ENCODE assay signal across 9 mouse cellular contexts in the genomic region with DNA sequence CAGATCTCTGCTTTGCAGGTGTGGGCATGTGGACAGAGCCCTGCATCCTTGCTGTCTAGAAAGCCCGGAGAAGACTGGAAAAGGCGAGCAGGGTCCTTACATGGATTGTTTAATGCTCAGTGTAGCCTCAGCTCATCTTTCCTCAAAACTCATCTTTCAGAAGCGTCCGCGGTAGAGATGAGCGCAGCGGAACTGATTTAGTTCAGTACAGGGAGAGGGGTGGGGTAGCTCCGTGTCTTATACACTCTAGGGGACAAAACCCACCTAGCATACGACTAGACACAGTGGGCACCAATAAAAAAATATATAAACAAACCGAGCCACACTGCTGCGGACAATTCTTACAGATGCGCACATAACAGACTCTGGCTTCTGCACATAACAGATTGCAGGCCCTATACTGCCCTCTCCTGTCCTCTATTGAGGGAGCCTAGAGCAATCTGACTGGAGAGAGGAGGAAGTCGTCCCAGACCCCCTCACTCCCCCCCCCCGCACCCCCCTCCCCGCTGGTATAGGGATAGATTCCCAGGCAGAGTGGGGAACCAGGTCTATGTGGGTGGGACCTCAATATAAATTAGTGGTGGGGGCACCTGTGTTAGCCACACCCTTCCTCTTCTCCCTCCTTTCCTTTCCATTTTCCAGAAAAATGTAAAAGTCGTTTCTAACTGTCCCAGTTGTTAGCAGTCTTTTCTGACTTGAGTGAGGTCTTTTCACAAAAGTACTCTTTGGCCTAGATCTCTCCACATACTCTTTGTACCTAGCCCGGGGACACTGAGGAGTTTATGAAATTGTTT. TPM values are rescaled to one million over a fixed set of nuclear protein-coding genes. Genes with fewer than 3 reads are reported as not detected.
A peak's percentile ranks its signal among the peaks of the same experiment; 100 is the strongest.
DNase-seq lines count a peak whose midpoint lies in the region; ATAC-seq and TF ChIP-seq lines count a peak whose summit lies in the region.
"Had no signal": no experiment of that assay in that cellular context is flagged by ENCODE, and none has a peak within 500 bp of the region (broad histone marks: within the 10 kb centered on the region; RNA-seq: fewer than 3 reads in every experiment).

No protein-coding gene starts in this region.

- H3K9me3 ChIP-seq in limb, embryonic 11.5 days (ENCODE audit: control insufficient read depth, low read length) = no peaks in the 10 kb centered on the region
- no peaks in the 10 kb centered on the region for H3K9me3 ChIP-seq in midbrain, postnatal 0 days (ENCODE audit: low read length)

- DNase-seq in CD4-positive, CD25-positive, alpha-beta regulatory T cell, adult 2 months (ENCODE audit: low read depth, low spot score) = peak; percentile 67
- DNase-seq in ZHBTc4 (ENCODE audit: low read depth, low spot score) = peak; percentile 32
- peak; percentile 35 for DNase-seq in limb, embryonic 11.5 days (ENCODE audit: low spot score)
- peak; percentile 66 for DNase-seq in midbrain, postnatal 0 days (ENCODE audit: low spot score)
- no peak for DNase-seq in adrenal gland, postnatal 4 days (ENCODE audit: low spot score in 2 of 2)

- peaks cover 29% of the 10 kb centered on the region for H3K4me1 ChIP-seq in limb, embryonic 11.5 days (ENCODE audit: control insufficient read depth, insufficient read depth, low read length)
- H3K4me1 ChIP-seq in midbrain, postnatal 0 days (ENCODE audit: insufficient read depth, low read length) = 0 out of 2 replicates have a peak, but pooled peaks cover 4% of the 10 kb centered on the region

- WGBS in limb, embryonic 11.5 days = 8% methylated on average over 17 of the region's 17 CpGs
- 5% methylated on average over 17 of the region's 17 CpGs for WGBS in midbrain, postnatal 0 days

- H3K27me3 ChIP-seq in limb, embryonic 11.5 days (ENCODE audit: control insufficient read depth, insufficient read depth, low read length) = peaks cover 60% of the 10 kb centered on the region
- H3K27me3 ChIP-seq in midbrain, postnatal 0 days (ENCODE audit: insufficient read depth, low read length) = peaks cover 56% of the 10 kb centered on the region

- H3K4me3 ChIP-seq in limb, embryonic 11.5 days (ENCODE audit: low read depth, low read length) = no peak overlapping the region; the same call in 1 of the 2 replicates
- H3K4me3 ChIP-seq in midbrain, postnatal 0 days (ENCODE audit: low read depth, low read length) = no peak overlapping the region

- ATAC-seq in CD4-positive, CD25-positive, alpha-beta regulatory T cell, adult 4 months = no peak
- ATAC-seq in granulocyte monocyte progenitor cell, adult 5-6 weeks (replicated peaks; ENCODE audit: poor library complexity, severe bottlenecking) = 0 out of 2 replicates have a peak, but pooled peaks have one; percentile 6
- ATAC-seq in limb, embryonic 11.5 days (ENCODE audit: insufficient number of reproducible peaks, low FRiP score, low TSS enrichment, low read depth) = no peak
- ATAC-seq in midbrain, postnatal 0 days (ENCODE audit: low FRiP score) = no peak
- no peak for ATAC-seq in activated CD4-positive, CD25-positive, alpha-beta regulatory T cell, adult 4 months

- no peak overlapping the region for H3K27ac ChIP-seq in limb, embryonic 11.5 days (replicated peaks; ENCODE audit: low read depth, low read length)
- no peak overlapping the region for H3K27ac ChIP-seq in midbrain, postnatal 0 days (ENCODE audit: low read depth, low read length)

- no peaks in the 10 kb centered on the region for H3K36me3 ChIP-seq in limb, embryonic 11.5 days (ENCODE audit: control insufficient read depth, insufficient read depth, low read length)
- H3K36me3 ChIP-seq in midbrain, postnatal 0 days (ENCODE audit: insufficient read depth, low read length) = no peaks in the 10 kb centered on the region

- no peak overlapping the region for H3K9ac ChIP-seq in limb, embryonic 11.5 days (ENCODE audit: low read length)
- H3K9ac ChIP-seq in midbrain, postnatal 0 days (replicated peaks; ENCODE audit: low read length, poor library complexity, severe bottlenecking) = no peak overlapping the region

- peak overlapping the region; percentile 42; the same call in 1 of the 2 replicates for H3K4me2 ChIP-seq in limb, embryonic 11.5 days (ENCODE audit: low read depth, severe bottlenecking)
- H3K4me2 ChIP-seq in midbrain, postnatal 0 days (ENCODE audit: low read depth, low read length, poor library complexity, severe bottlenecking) = peak overlapping the region; percentile 52

- TF ChIP-seq CTCF in midbrain, postnatal 0 days (IDR thresholded peaks at IDR 0.05) = peak; percentile 63

RNA-seq across cellular contexts. Expression of a gene that starts 4.1 kb away (rescaled TPM):
- polyA plus RNA-seq in CD4-positive, CD25-positive, alpha-beta regulatory T cell, adult 4 months (2017; shearing (Covaris generic)) = 1 to 10 TPM in 1 of 2 experiments, under 1 TPM in 1; 0.76 to 1.2 TPM
- total RNA-seq in granulocyte monocyte progenitor cell, adult 5-6 weeks (2014; fragmentation: Nextera tagmentation) = not detected in 2 replicates
- 0.69 TPM in 1 of 2 replicates, not detected in the other for total RNA-seq in granulocyte monocyte progenitor cell, adult 5-6 weeks (2017)
- polyA plus RNA-seq in limb, embryonic 11.5 days (2014; fragmentation: Nextera tagmentation; extraction: Ambion mirVana) = 1.4 and 2.2 TPM in 2 replicates
- total RNA-seq in midbrain, postnatal 0 days (2014; rRNA removed) = 0.94 and 2.2 TPM in 2 replicates
- polyA plus RNA-seq in midbrain, postnatal 0 days (2015; fragmentation: Nextera tagmentation; extraction: Ambion mirVana) = 2.2 and 2.3 TPM in 2 replicates
- under 1 TPM; 0.47 to 0.48 TPM for polyA plus RNA-seq in activated CD4-positive, CD25-positive, alpha-beta regulatory T cell, adult 4 months (2017; shearing (Covaris generic))
- total RNA-seq in adrenal gland, postnatal 4 days (2021) = 1 to 10 TPM; 7.5 TPM

RNA-seq across cellular contexts. Expression of a gene that starts 31.9 kb away (rescaled TPM):
- 100 to 1,000 TPM in 1 of 2 experiments, 10 to 100 TPM in 1; 92.5 to 132 TPM for polyA plus RNA-seq in CD4-positive, CD25-positive, alpha-beta regulatory T cell, adult 4 months (2017; shearing (Covaris generic))
- total RNA-seq in granulocyte monocyte progenitor cell, adult 5-6 weeks (2014; fragmentation: Nextera tagmentation) = 10.5 and 21.1 TPM in 2 replicates
- 3.7 and 5.3 TPM in 2 replicates for total RNA-seq in granulocyte monocyte progenitor cell, adult 5-6 weeks (2017)
- polyA plus RNA-seq in limb, embryonic 11.5 days (2014; fragmentation: Nextera tagmentation; extraction: Ambion mirVana) = 11.9 and 12.4 TPM in 2 replicates
- 72.2 and 85.8 TPM in 2 replicates for total RNA-seq in midbrain, postnatal 0 days (2014; rRNA removed)
- polyA plus RNA-seq in midbrain, postnatal 0 days (2015; fragmentation: Nextera tagmentation; extraction: Ambion mirVana) = 101 and 102 TPM in 2 replicates
- polyA plus RNA-seq in activated CD4-positive, CD25-positive, alpha-beta regulatory T cell, adult 4 months (2017; shearing (Covaris generic)) = 10 to 100 TPM; 84.1 to 92.7 TPM
- 10 to 100 TPM; 70.9 to 72.4 TPM for total RNA-seq in adrenal gland, postnatal 4 days (2021)

RNA-seq across cellular contexts. Expression of a gene that starts 33.7 kb away (rescaled TPM):
- polyA plus RNA-seq in CD4-positive, CD25-positive, alpha-beta regulatory T cell, adult 4 months (2017; shearing (Covaris generic)) = not detected
- 0.24 TPM in 1 of 2 replicates, not detected in the other for total RNA-seq in granulocyte monocyte progenitor cell, adult 5-6 weeks (2014; fragmentation: Nextera tagmentation)
- not detected in 2 replicates for total RNA-seq in granulocyte monocyte progenitor cell, adult 5-6 weeks (2017)
- polyA plus RNA-seq in limb, embryonic 11.5 days (2014; fragmentation: Nextera tagmentation; extraction: Ambion mirVana) = 0.14 and 0.21 TPM in 2 replicates
- total RNA-seq in midbrain, postnatal 0 days (2014; rRNA removed) = 5.9 and 7.2 TPM in 2 replicates
- polyA plus RNA-seq in midbrain, postnatal 0 days (2015; fragmentation: Nextera tagmentation; extraction: Ambion mirVana) = 2.9 and 3.4 TPM in 2 replicates
- under 1 TPM in 1 of 2 experiments, not detected in 1; 0.32 TPM for polyA plus RNA-seq in activated CD4-positive, CD25-positive, alpha-beta regulatory T cell, adult 4 months (2017; shearing (Covaris generic))
- total RNA-seq in adrenal gland, postnatal 4 days (2021) = under 1 TPM; 0.25 to 0.34 TPM
- total RNA-seq: hematopoietic stem cell, adult 5-6 weeks had no signal

Comparison
In these comparisons a context has a peak if more than half of its experiments do, and no peak if none do; other contexts are left out.
1. DNase-seq: peak in CD4-positive, CD25-positive, alpha-beta regulatory T cell, adult 2 months (single experiment), ZHBTc4 (single experiment), limb, embryonic 11.5 days (single experiment) and midbrain, postnatal 0 days (single experiment); none in adrenal gland, postnatal 4 days (0 of 2).